Mouse (Mus musculus) forebrain, embryonic 12.5 days (tissue): ENCODE results near the gene 1700025G04Rik. TPM values are rescaled to one million over a fixed set of nuclear protein-coding genes. Genes with fewer than 3 reads are reported as not detected.

Experiments used
- ATAC-seq: fragments of 200-750 bp; cut with Nextera tagmentation; 2 replicates; pipeline ENCODE4 v1.8.0; 2017; ENCODE audit warnings: moderate TSS enrichment; ENCODE audit not compliant: low FRiP score
- H3K27ac ChIP-seq: fragments of 300-500 bp; sonication (generic); 2 replicates; pipeline ENCODE4 v1.5.1; 2016; ENCODE audit warnings: mild to moderate bottlenecking
- H3K27me3 ChIP-seq: fragments of 300-500 bp; sonication (generic); 2 replicates; pipeline ENCODE4 v1.6.1; 2016; ENCODE audit warnings: mild to moderate bottlenecking
- H3K36me3 ChIP-seq: fragments of 300-500 bp; sonication (generic); replicated peaks from 2 replicates; pipeline ENCODE4 v1.6.1; 2016; ENCODE audit warnings: mild to moderate bottlenecking
- H3K4me1 ChIP-seq: fragments of 300-500 bp; sonication (generic); 2 replicates; pipeline ENCODE4 v1.6.1; 2016
- H3K4me2 ChIP-seq: fragments of 300-500 bp; sonication (generic); 2 replicates; pipeline ENCODE4 v1.6.1; 2016; ENCODE audit warnings: mild to moderate bottlenecking, moderate library complexity
- H3K4me3 ChIP-seq: fragments of 300-500 bp; sonication (generic); replicated peaks from 2 replicates; pipeline ENCODE4 v1.5.1; 2016; ENCODE audit warnings: mild to moderate bottlenecking
- H3K9ac ChIP-seq: fragments of 300-500 bp; sonication (generic); 2 replicates; pipeline ENCODE4 v1.6.1; 2016; ENCODE audit warnings: mild to moderate bottlenecking
- H3K9me3 ChIP-seq: fragments of 300-500 bp; sonication (generic); 2 replicates; pipeline ENCODE4 v1.6.1; 2016
- WGBS: fragments of 180-500 bp; shearing (Covaris S2); methylation state at CpG from one replicate; pipeline ENCODE4 v1.1.7; 2016; 5-methylcytosine and 5-hydroxymethylcytosine counted together
- polyA plus RNA-seq: library from polyadenylated mRNA; unstranded; fragments of >200 nt; fragmentation: Nextera tagmentation; extraction: Ambion mirVana; gene quantifications from 2 replicates; pipeline ENCODE4 v1.2.1, GENCODE M21; 2016

Gene 1700025G04Rik
- polyA plus RNA-seq, result 33.3 and 36.4 TPM in 2 replicates

- no peaks in the 10 kb centered on the region for H3K27me3 ChIP-seq
- no peaks in the 10 kb centered on the region for H3K9me3 ChIP-seq
- no peaks in the 10 kb centered on the region for H3K36me3 ChIP-seq
- WGBS, result under 1% methylated on average over 42 of the region's 66 CpGs
- peak within 1 kb of the TSS; percentile 90 for H3K4me3 ChIP-seq
- peak; percentile 92 for ATAC-seq
- H3K27ac ChIP-seq, result peak within 1 kb of the TSS; percentile 92
- peaks cover 43% of the 10 kb centered on the region for H3K4me1 ChIP-seq
- H3K4me2 ChIP-seq, result peak within 1 kb of the TSS; percentile 81
- H3K9ac ChIP-seq, result peak within 1 kb of the TSS; percentile 93
Observed at GRCm38 (mm10) chr1:152090018-152090553, at the start of gene 1700025G04Rik. Gene 1700025G04Rik (minus strand): TSS chr1:152090125.

- WGBS, result 89% methylated on average over 4 of the region's 4 CpGs
- 0 out of 2 replicates have a peak, but pooled peaks cover 6% of the 10 kb centered on the region for H3K9me3 ChIP-seq
- ATAC-seq, result no peak
- H3K9ac ChIP-seq, result no peak overlapping the region
- no peaks in the 10 kb centered on the region for H3K36me3 ChIP-seq
- H3K4me3 ChIP-seq, result no peak overlapping the region
- no peak overlapping the region for H3K27ac ChIP-seq
- H3K27me3 ChIP-seq, result no peaks in the 10 kb centered on the region
- H3K4me1 ChIP-seq, result no peaks in the 10 kb centered on the region
- no peak overlapping the region for H3K4me2 ChIP-seq
Observed at GRCm38 (mm10) chr1:152139496-152139895, 49.6 kb upstream of the 1700025G04Rik start.

GRCm38 (mm10) chr1:152130029-152130727 is 40.3 kb upstream of the 1700025G04Rik start:
- 0 out of 2 replicates have a peak overlapping the region, but pooled peaks have one; percentile 20 for H3K27ac ChIP-seq
- WGBS, result 79% methylated on average over 14 of the region's 15 CpGs
- no peak overlapping the region for H3K4me2 ChIP-seq
- H3K36me3 ChIP-seq, result no peaks in the 10 kb centered on the region
- no peak overlapping the region for H3K4me3 ChIP-seq
- H3K27me3 ChIP-seq, result no peaks in the 10 kb centered on the region
- no peaks in the 10 kb centered on the region for H3K4me1 ChIP-seq
- no peaks in the 10 kb centered on the region for H3K9me3 ChIP-seq
- H3K9ac ChIP-seq, result no peak overlapping the region
- no peak for ATAC-seq

GRCm38 (mm10) chr1:152125451-152125850 is 35.5 kb upstream of the 1700025G04Rik start:
- H3K4me2 ChIP-seq, result no peak overlapping the region
- H3K4me3 ChIP-seq, result no peak overlapping the region
- ATAC-seq, result no peak
- no peak overlapping the region for H3K27ac ChIP-seq
- WGBS, result 93% methylated on average over 7 of the region's 7 CpGs
- H3K36me3 ChIP-seq, result no peaks in the 10 kb centered on the region
- no peaks in the 10 kb centered on the region for H3K27me3 ChIP-seq
- H3K9ac ChIP-seq, result no peak overlapping the region
- no peaks in the 10 kb centered on the region for H3K9me3 ChIP-seq
- H3K4me1 ChIP-seq, result no peaks in the 10 kb centered on the region

GRCm38 (mm10) chr1:152110123-152110522 is 20.2 kb upstream of the 1700025G04Rik start:
- WGBS, result 92% methylated on average over 1 of the region's 1 CpGs
- no peaks in the 10 kb centered on the region for H3K9me3 ChIP-seq
- no peaks in the 10 kb centered on the region for H3K4me1 ChIP-seq
- H3K27me3 ChIP-seq, result no peaks in the 10 kb centered on the region
- no peak overlapping the region for H3K4me3 ChIP-seq
- H3K9ac ChIP-seq, result no peak overlapping the region
- no peak overlapping the region for H3K27ac ChIP-seq
- ATAC-seq, result no peak
- H3K36me3 ChIP-seq, result no peaks in the 10 kb centered on the region
- H3K4me2 ChIP-seq, result no peak overlapping the region

GRCm38 (mm10) chr1:152106136-152106535 is 16.2 kb upstream of the 1700025G04Rik start:
- Histone ChIP-seq H3K9me3 (no peaks in the 10 kb centered on the region), H3K4me3 (no peak overlapping the region), H3K4me2 (no peak overlapping the region), H3K36me3 (no peaks in the 10 kb centered on the region), H3K9ac (no peak overlapping the region), H3K27me3 (no peaks in the 10 kb centered on the region), H3K4me1 (peaks cover 6% of the 10 kb centered on the region), H3K27ac (no peak overlapping the region)
- WGBS, result 94% methylated on average over 2 of the region's 2 CpGs
- no peak for ATAC-seq

GRCm38 (mm10) chr1:152105246-152105645 is 15.3 kb upstream of the 1700025G04Rik start:
- Histone ChIP-seq H3K4me2 (no peak overlapping the region), H3K36me3 (no peaks in the 10 kb centered on the region), H3K4me1 (peaks cover 6% of the 10 kb centered on the region), H3K27me3 (no peaks in the 10 kb centered on the region), H3K27ac (no peak overlapping the region), H3K9ac (no peak overlapping the region), H3K9me3 (no peaks in the 10 kb centered on the region), H3K4me3 (no peak overlapping the region)
- 94% methylated on average over 1 of the region's 1 CpGs for WGBS
- no peak for ATAC-seq

- no peak overlapping the region for H3K9ac ChIP-seq
- no peaks in the 10 kb centered on the region for H3K36me3 ChIP-seq
- H3K4me3 ChIP-seq, result no peak overlapping the region
- H3K4me2 ChIP-seq, result no peak overlapping the region
- no peaks in the 10 kb centered on the region for H3K27me3 ChIP-seq
- peaks cover 6% of the 10 kb centered on the region for H3K4me1 ChIP-seq
- ATAC-seq, result no peak
- WGBS, result 45% methylated on average over 5 of the region's 5 CpGs
- H3K9me3 ChIP-seq, result no peaks in the 10 kb centered on the region
- no peak overlapping the region for H3K27ac ChIP-seq
Observed at GRCm38 (mm10) chr1:152101746-152102145, 11.8 kb upstream of the 1700025G04Rik start.

GRCm38 (mm10) chr1:152096045-152096444 is 6.1 kb upstream of the 1700025G04Rik start:
- Histone ChIP-seq H3K4me3 (no peak overlapping the region), H3K9ac (no peak overlapping the region), H3K36me3 (no peaks in the 10 kb centered on the region), H3K4me1 (peaks cover 4% of the 10 kb centered on the region), H3K27ac (no peak overlapping the region), H3K27me3 (no peaks in the 10 kb centered on the region), H3K9me3 (no peaks in the 10 kb centered on the region), H3K4me2 (no peak overlapping the region)
- ATAC-seq, result no peak
- WGBS, result 65% methylated on average over 3 of the region's 3 CpGs

GRCm38 (mm10) chr1:152090564-152091545 is 930 bp upstream of the 1700025G04Rik start:
- ATAC-seq, result peak; percentile 78
- peak overlapping the region; percentile 90 for H3K4me3 ChIP-seq
- peak overlapping the region; percentile 93 for H3K9ac ChIP-seq
- H3K27me3 ChIP-seq, result no peaks in the 10 kb centered on the region
- H3K27ac ChIP-seq, result peak overlapping the region; percentile 92
- WGBS, result under 1% methylated on average over 36 of the region's 36 CpGs
- H3K4me1 ChIP-seq, result peaks cover 38% of the 10 kb centered on the region
- H3K9me3 ChIP-seq, result no peaks in the 10 kb centered on the region
- peak overlapping the region; percentile 81 for H3K4me2 ChIP-seq
- no peaks in the 10 kb centered on the region for H3K36me3 ChIP-seq

GRCm38 (mm10) chr1:152089526-152089925 is 399 bp downstream of the 1700025G04Rik start:
- 0% methylated on average over 20 of the region's 25 CpGs for WGBS
- Histone ChIP-seq H3K4me3 (peak overlapping the region; percentile 90), H3K36me3 (no peaks in the 10 kb centered on the region), H3K27me3 (no peaks in the 10 kb centered on the region), H3K27ac (peak overlapping the region; percentile 92), H3K9me3 (no peaks in the 10 kb centered on the region), H3K4me2 (peak overlapping the region; percentile 81), H3K4me1 (peaks cover 49% of the 10 kb centered on the region), H3K9ac (peak overlapping the region; percentile 93)
- peak; percentile 39 for ATAC-seq

GRCm38 (mm10) chr1:152088791-152089401 is 1.0 kb downstream of the 1700025G04Rik start:
- Histone ChIP-seq H3K4me3 (peak overlapping the region; percentile 90), H3K4me1 (peaks cover 52% of the 10 kb centered on the region), H3K9ac (peak overlapping the region; percentile 93), H3K36me3 (no peaks in the 10 kb centered on the region), H3K9me3 (no peaks in the 10 kb centered on the region), H3K27ac (peak overlapping the region; percentile 92), H3K4me2 (peak overlapping the region; percentile 81), H3K27me3 (no peaks in the 10 kb centered on the region)
- no peak for ATAC-seq
- 2% methylated on average over 16 of the region's 16 CpGs for WGBS
